Mouse (Mus musculus) cerebellum, adult 2 months (tissue): ENCODE measurements at regions not wholly inside any gene's neighbourhood (a gene's known extent, or its start where the extent isn't known, plus 50 kb on each side); places are given as distances from the start of the nearest gene placed in this dataset.

Experiments
- DNase-seq, 2 experiments: peaks; one replicate each; pipeline ENCODE4 v3.0.0; 2021
- H3K27ac ChIP-seq: fragments of 200-500 bp; 2 replicates; pipeline ENCODE4 v1.5.1; 2012; ENCODE audit warnings: low read length, control low read depth, inconsistent platforms; ENCODE audit not compliant: insufficient read depth
- H3K27me3 ChIP-seq: fragments of 200-500 bp; 2 replicates; pipeline ENCODE4 v1.6.1; 2012; ENCODE audit warnings: inconsistent platforms, mild to moderate bottlenecking, low read length, moderate library complexity; ENCODE audit not compliant: control insufficient read depth, insufficient read depth
- H3K4me1 ChIP-seq: fragments of 200-500 bp; 2 replicates; pipeline ENCODE4 v1.6.1; 2011; ENCODE audit warnings: low read length; ENCODE audit not compliant: control insufficient read depth, insufficient read depth
- H3K4me3 ChIP-seq: fragments of 200-500 bp; replicated peaks from 2 replicates; pipeline ENCODE3; 2011; ENCODE audit warnings: mild to moderate bottlenecking, low read depth, low read length, control low read depth; ENCODE audit not compliant: insufficient read depth
- CTCF ChIP-seq: fragments of 200-500 bp; IDR thresholded peaks from 2 replicates; pipeline ENCODE4 v1.5.1; 2011; ENCODE audit warnings: low read depth, mild to moderate bottlenecking, control low read depth, low read length, moderate library complexity, borderline replicate concordance; ENCODE audit not compliant: insufficient read depth
- POLR2A ChIP-seq: fragments of 200-500 bp; IDR thresholded peaks from 2 replicates; pipeline ENCODE4 v1.6.1; 2011; ENCODE audit warnings: low read length, control low read depth, borderline replicate concordance; ENCODE audit not compliant: insufficient read depth
- WGBS: fragments of 180-500 bp; shearing (Covaris S2); methylation state at CpG from one replicate; pipeline ENCODE4 v1.1.7; 2018; 5-methylcytosine and 5-hydroxymethylcytosine counted together

DNA sequence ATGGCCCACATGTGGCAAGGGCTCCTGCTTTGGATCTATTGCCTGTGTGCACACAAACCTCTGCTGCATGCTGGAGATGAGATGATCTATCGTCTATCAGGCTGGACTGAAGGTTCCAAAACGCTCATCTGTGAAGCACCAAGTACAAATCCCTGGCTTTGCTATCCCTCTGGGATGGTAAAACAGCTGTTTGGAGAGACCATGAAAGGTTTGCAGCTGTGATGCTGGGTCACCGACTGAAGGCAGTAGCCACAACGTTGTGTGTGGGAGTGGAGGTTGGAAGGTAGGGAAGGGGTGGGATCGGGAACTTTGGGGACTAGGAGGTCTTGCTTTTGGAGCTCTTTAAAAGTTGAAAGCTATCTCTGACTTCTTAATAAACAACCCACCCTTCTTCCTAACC, 178.2 kb upstream of the Klf4 start:
- no peak for DNase-seq
- no peaks in the 10 kb centered on the region; the same call in 1 of the 2 replicates for H3K27me3 ChIP-seq
- H3K4me1 ChIP-seq, result 0 out of 2 replicates have a peak, but pooled peaks cover 4% of the 10 kb centered on the region
- H3K4me3 ChIP-seq, result no peak overlapping the region
- H3K27ac ChIP-seq, result no peak overlapping the region
- TF ChIP-seq CTCF, result no peak
- TF ChIP-seq POLR2A, result no peak
- WGBS, result 92% methylated on average over 5 of the region's 5 CpGs

DNA sequence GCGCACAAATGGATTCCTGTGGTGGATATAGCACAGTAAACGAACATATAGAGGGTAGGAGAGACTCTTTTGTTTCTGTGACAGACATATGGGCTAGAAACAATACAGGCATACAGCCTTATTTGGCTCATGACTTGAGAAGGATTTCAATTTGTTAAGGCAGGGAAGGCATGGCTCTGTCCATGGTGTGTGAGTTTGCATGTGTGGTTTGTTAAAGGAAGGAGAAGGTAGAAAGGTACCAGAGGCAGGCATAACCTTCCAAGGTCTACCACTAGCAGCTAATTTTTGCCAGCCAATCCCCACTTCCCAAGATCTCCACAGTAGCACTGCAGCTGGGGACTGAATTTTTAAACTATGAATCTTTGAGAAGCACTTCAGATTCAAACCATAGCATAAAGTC, 176.5 kb upstream of the Klf4 start:
- TF ChIP-seq CTCF, result no peak
- TF ChIP-seq POLR2A, result no peak
- WGBS, result 82% methylated on average over 2 of the region's 2 CpGs

DNA sequence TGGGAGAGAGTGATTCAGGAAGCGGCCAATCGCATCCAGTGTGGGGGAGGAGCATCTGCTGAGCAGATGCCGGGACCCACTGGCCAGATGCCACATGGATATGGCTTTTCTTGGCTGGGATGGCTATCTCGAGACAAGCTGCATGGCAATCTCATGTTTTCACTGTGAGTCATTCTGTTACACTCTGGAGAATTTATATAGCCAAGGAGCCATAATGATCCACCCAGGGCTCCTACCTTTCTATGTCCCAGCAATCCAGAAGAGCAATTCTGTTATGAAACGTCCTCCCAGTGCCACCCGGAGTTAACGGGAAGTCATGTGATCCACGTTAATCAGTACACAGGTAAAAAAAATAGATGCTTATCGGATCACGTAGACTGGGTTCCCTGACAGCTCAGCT, 175.7 kb upstream of the Klf4 start:
- 0 out of 2 replicates have a peak, but pooled peaks cover 4% of the 10 kb centered on the region for H3K4me1 ChIP-seq
- H3K27me3 ChIP-seq, result no peaks in the 10 kb centered on the region
- no peak overlapping the region for H3K4me3 ChIP-seq
- TF ChIP-seq CTCF, result no peak
- no peak for TF ChIP-seq POLR2A
- DNase-seq, result no peak
- no peak overlapping the region for H3K27ac ChIP-seq
- 56% methylated on average over 10 of the region's 10 CpGs for WGBS

More for the DNA sequence above, 176.5 kb upstream of the Klf4 start:
- 0 out of 2 replicates have a peak, but pooled peaks cover 4% of the 10 kb centered on the region for H3K4me1 ChIP-seq
- no peak for DNase-seq
- no peaks in the 10 kb centered on the region for H3K27me3 ChIP-seq
- H3K4me3 ChIP-seq, result no peak overlapping the region
- no peak overlapping the region for H3K27ac ChIP-seq

DNA sequence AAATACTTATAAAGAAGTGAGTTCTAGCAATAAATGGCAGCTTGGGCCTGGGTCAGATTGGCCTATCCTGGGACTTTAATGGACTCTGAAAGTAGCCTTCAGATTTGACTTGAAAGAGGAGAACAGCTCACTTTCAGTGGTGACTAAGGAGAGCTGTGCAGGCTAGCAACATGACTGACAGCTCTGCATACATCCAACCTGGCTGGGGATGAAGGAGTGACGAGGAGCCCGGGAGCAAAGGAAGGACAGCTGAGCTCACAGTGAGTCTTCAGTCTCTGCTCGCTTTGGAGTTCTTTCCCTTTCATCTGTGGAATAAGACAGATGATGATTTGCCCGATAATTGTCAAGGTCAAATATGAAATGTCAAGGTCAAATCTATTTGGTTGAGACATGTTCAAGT, 172.7 kb upstream of the Klf4 start:
- 80% methylated on average over 4 of the region's 4 CpGs for WGBS
- Histone ChIP-seq H3K27ac (no peak overlapping the region), H3K4me3 (no peak overlapping the region), H3K4me1 (no peaks in the 10 kb centered on the region), H3K27me3 (no peaks in the 10 kb centered on the region)
- no peak for DNase-seq
- TF ChIP-seq CTCF, result no peak
- no peak for TF ChIP-seq POLR2A

DNA sequence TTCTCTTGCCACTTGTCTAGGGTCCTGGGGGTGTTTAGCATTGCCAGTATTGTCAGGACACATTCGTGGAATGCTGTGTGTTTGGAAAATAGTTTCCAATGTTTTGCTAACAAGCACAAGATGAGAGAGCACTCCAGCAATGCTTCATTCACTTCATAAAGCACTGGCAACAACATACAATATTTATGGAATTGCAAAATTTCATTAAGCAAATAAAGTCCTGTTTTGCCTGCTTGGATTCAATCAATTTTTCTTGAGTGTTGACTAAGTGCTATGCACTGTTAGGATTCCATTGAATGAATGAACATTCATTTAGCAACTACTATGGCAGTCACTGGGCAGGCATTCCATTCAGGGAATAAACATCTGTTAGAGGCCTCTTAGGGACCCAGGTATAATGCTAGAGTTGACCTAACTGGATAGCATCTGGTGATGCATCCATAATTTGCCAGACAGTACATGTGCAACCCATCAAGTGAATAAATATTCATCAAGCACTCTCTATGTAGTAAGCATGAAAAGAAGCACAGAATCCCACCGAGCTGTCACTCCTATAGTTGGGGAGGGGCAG, 171.2 kb upstream of the Klf4 start:
- Histone ChIP-seq H3K27me3 (no peaks in the 10 kb centered on the region), H3K27ac (no peak overlapping the region), H3K4me1 (no peaks in the 10 kb centered on the region), H3K4me3 (no peak overlapping the region)
- TF ChIP-seq POLR2A (no peak), CTCF (no peak)
- 66% methylated on average over 2 of the region's 2 CpGs for WGBS
- DNase-seq, result no peak

DNA sequence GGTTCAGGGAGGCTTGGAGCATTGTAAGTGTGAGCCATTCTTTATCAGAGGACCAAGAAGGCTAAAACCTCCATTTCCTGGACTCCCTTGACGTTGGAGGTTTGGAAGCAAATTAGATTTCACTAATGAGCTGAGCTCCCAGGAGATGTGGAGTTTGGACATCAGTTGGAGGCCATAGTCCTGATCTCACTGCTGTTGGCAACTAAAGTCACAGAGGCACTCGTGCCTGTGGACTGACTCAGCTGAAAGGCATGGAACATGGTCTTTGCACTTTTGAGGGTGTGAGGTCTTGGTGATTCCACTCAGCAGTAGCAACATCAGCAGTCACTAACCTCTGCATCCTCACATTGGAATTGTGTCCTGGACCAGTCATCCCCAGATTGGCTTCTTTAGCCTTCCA, 169.1 kb upstream of the Klf4 start:
- WGBS, result 52% methylated on average over 2 of the region's 2 CpGs
- no peak overlapping the region for H3K27ac ChIP-seq
- H3K27me3 ChIP-seq, result no peaks in the 10 kb centered on the region
- no peak for TF ChIP-seq POLR2A
- no peak for TF ChIP-seq CTCF
- H3K4me3 ChIP-seq, result no peak overlapping the region
- no peak for DNase-seq
- H3K4me1 ChIP-seq, result no peaks in the 10 kb centered on the region

DNA sequence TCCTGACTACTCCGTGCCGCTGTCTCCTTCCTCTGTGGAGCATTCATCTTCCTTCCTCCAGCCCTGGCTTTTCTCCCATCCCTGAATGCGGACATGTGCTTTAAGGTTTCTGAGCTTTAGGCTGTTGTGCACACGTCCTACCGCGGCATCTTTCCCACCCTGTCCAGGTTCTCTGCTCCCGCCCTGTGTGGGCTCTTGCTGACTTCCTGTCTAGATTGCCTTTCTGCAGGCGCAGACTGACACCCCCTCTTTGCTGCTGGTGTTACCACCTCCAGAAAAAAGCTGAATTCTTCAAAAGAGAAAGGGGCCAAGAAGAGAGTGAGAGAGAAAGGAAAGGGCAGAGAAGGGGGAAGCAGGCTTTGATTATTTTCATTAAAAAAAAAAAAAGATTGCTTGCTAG, 167.7 kb upstream of the Klf4 start:
- Histone ChIP-seq H3K27ac (no peak overlapping the region), H3K4me1 (no peaks in the 10 kb centered on the region), H3K27me3 (no peaks in the 10 kb centered on the region), H3K4me3 (no peak overlapping the region)
- DNase-seq, result no peak
- TF ChIP-seq POLR2A, result no peak
- TF ChIP-seq CTCF, result no peak
- WGBS, result 72% methylated on average over 8 of the region's 8 CpGs

DNA sequence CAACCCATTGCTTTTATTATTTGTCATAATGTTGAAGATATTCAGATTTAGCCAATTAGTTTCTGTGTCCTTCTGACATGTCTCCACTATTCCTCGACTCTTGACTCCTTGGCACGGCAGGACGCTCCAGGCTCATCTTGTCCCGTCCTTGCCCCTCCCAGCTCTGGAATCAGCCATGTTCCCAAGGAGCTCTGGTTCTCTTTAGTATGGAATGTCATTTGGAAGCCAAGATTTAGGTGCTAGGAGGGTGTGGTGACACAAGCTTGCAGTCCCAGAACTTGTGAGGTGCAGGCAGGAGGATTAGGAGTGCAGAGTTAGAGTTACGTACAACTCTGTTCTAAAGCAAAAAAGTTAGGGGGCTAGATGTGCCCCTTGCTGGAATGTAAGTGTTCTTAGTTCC, 166.9 kb upstream of the Klf4 start:
- H3K4me3 ChIP-seq, result no peak overlapping the region
- no peaks in the 10 kb centered on the region for H3K27me3 ChIP-seq
- no peaks in the 10 kb centered on the region for H3K4me1 ChIP-seq
- DNase-seq, result no peak
- no peak overlapping the region for H3K27ac ChIP-seq
- 88% methylated on average over 5 of the region's 5 CpGs for WGBS
- TF ChIP-seq CTCF, result no peak
- no peak for TF ChIP-seq POLR2A
